Mouse (Mus musculus): Measurements from ENCODE around the gene Commd6. TPM values are rescaled to one million over a fixed set of nuclear protein-coding genes. Genes with fewer than 3 reads are reported as not detected.

The Commd6 gene
- 64.2 TPM for polyA plus RNA-seq (2014; fragmentation: Illumina TruSeq; extraction: RNeasy Lipid Tissue Mini Kit (QIAGEN cat#74804); ENCODE audit: insufficient read depth, low read depth, low replicate concordance)

GRCm38 (mm10) chr14:101640153-101640843 lies at the start of gene Commd6:
Gene Commd6 (minus strand): TSS chr14:101640686.

GRCm38 (mm10) chr14:101653581-101654525 lies 13.4 kb upstream of the Commd6 start, which contains the start of gene Uchl3:
Gene Uchl3 (plus strand): TSS chr14:101653967.

GRCm38 (mm10) chr14:101608519-101609368 lies 31.7 kb downstream of the Commd6 start, which contains the start of gene Tbc1d4:
Gene Tbc1d4 (minus strand): TSS chr14:101609191.

Other genes with a start within 250 kb of the Commd6 start
- 7.5 TPM for gene Tbc1d4, start 31.5 kb downstream of the Commd6 start, polyA plus RNA-seq (2014; fragmentation: Illumina TruSeq; extraction: RNeasy Lipid Tissue Mini Kit (QIAGEN cat#74804); ENCODE audit: insufficient read depth, low read depth, low replicate concordance)
- gene Uchl3, start 13.3 kb upstream of the Commd6 start, polyA plus RNA-seq (2014; fragmentation: Illumina TruSeq; extraction: RNeasy Lipid Tissue Mini Kit (QIAGEN cat#74804); ENCODE audit: insufficient read depth, low read depth, low replicate concordance): 28.3 TPM
- 1.4 TPM for gene Gm9922, start 89.1 kb upstream of the Commd6 start, polyA plus RNA-seq (2014; fragmentation: Illumina TruSeq; extraction: RNeasy Lipid Tissue Mini Kit (QIAGEN cat#74804); ENCODE audit: insufficient read depth, low read depth, low replicate concordance)
- 78.6 TPM for gene Lmo7, start 89.3 kb upstream of the Commd6 start, polyA plus RNA-seq (2014; fragmentation: Illumina TruSeq; extraction: RNeasy Lipid Tissue Mini Kit (QIAGEN cat#74804); ENCODE audit: insufficient read depth, low read depth, low replicate concordance)

Measured in lung, adult 10 weeks (tissue).